Mouse (Mus musculus) limb, embryonic 13.5 days (tissue): ENCODE results near the gene Xpr1. TPM values are rescaled to one million over a fixed set of nuclear protein-coding genes. Genes with fewer than 3 reads are reported as not detected.

Experiments
- ATAC-seq: fragments of 200-750 bp; cut with Nextera tagmentation; 2 replicates; pipeline ENCODE4 v1.8.0; 2017; ENCODE audit warnings: low read depth, moderate number of reproducible peaks, moderate TSS enrichment; ENCODE audit not compliant: low FRiP score
- H3K27ac ChIP-seq: fragments of 300-500 bp; sonication (generic); 2 replicates; pipeline ENCODE4 v1.5.1; 2015; ENCODE audit warnings: inconsistent platforms, mild to moderate bottlenecking, moderate library complexity
- H3K27me3 ChIP-seq: fragments of 300-500 bp; sonication (generic); 2 replicates; pipeline ENCODE4 v1.6.1; 2015; ENCODE audit warnings: mild to moderate bottlenecking, inconsistent platforms
- H3K36me3 ChIP-seq: fragments of 300-500 bp; sonication (generic); 2 replicates; pipeline ENCODE4 v1.6.1; 2015; ENCODE audit warnings: inconsistent platforms, mild to moderate bottlenecking, moderate library complexity
- H3K4me1 ChIP-seq: fragments of 300-500 bp; sonication (generic); 2 replicates; pipeline ENCODE4 v1.6.1; 2015; ENCODE audit warnings: inconsistent platforms
- H3K4me2 ChIP-seq: fragments of 300-500 bp; sonication (generic); replicated peaks from 2 replicates; pipeline ENCODE4 v1.6.1; 2015; ENCODE audit warnings: inconsistent platforms, mild to moderate bottlenecking, moderate library complexity
- H3K4me3 ChIP-seq: fragments of 300-500 bp; sonication (generic); 2 replicates; pipeline ENCODE4 v1.5.1; 2015; ENCODE audit warnings: moderate library complexity, mild to moderate bottlenecking, inconsistent platforms
- H3K9ac ChIP-seq: fragments of 300-500 bp; sonication (generic); 2 replicates; pipeline ENCODE4 v1.6.1; 2015; ENCODE audit warnings: mild to moderate bottlenecking, inconsistent platforms
- H3K9me3 ChIP-seq: fragments of 300-500 bp; sonication (generic); 2 replicates; pipeline ENCODE4 v1.6.1; 2016; ENCODE audit warnings: inconsistent platforms
- WGBS: fragments of 180-500 bp; shearing (Covaris S2); methylation state at CpG from one replicate; pipeline ENCODE4 v1.1.7; 2015; 5-methylcytosine and 5-hydroxymethylcytosine counted together
- polyA plus RNA-seq: library from polyadenylated mRNA; unstranded; fragments of >200 nt; fragmentation: Nextera tagmentation; extraction: Ambion mirVana; gene quantifications from 2 replicates; pipeline ENCODE4 v1.2.1, GENCODE M21; 2015

The Xpr1 gene
- polyA plus RNA-seq, 1 experiment from 2014 or later = 8.8 TPM

- WGBS = 86% methylated on average over 2 of the region's 2 CpGs
- Histone ChIP-seq H3K4me3 (no peak overlapping the region), H3K36me3 (peaks cover 7% of the 10 kb centered on the region; the same call in 1 of the 2 replicates), H3K27ac (no peak overlapping the region), H3K9me3 (no peaks in the 10 kb centered on the region), H3K4me1 (peaks cover 4% of the 10 kb centered on the region; the same call in 1 of the 2 replicates), H3K4me2 (no peak overlapping the region), H3K27me3 (no peaks in the 10 kb centered on the region), H3K9ac (no peak overlapping the region)
- ATAC-seq = no peak
These were observed 113.8 kb downstream of the Xpr1 start for GRCm38 (mm10) chr1:155303402-155303801.

GRCm38 (mm10) chr1:155297615-155298014 is 119.6 kb downstream of the Xpr1 start:
- no peak overlapping the region for H3K4me3 ChIP-seq

GRCm38 (mm10) chr1:155297203-155297602 is 120.0 kb downstream of the Xpr1 start:
- no peak overlapping the region for H3K27ac ChIP-seq
- H3K4me2 ChIP-seq = no peak overlapping the region
- no peak overlapping the region for H3K4me3 ChIP-seq
- ATAC-seq = no peak
- no peaks in the 10 kb centered on the region for H3K4me1 ChIP-seq
- peaks cover 3% of the 10 kb centered on the region; the same call in 1 of the 2 replicates for H3K36me3 ChIP-seq
- H3K27me3 ChIP-seq = no peaks in the 10 kb centered on the region
- H3K9me3 ChIP-seq = no peaks in the 10 kb centered on the region
- WGBS = 92% methylated on average over 2 of the region's 2 CpGs
- H3K9ac ChIP-seq = no peak overlapping the region

More at GRCm38 (mm10) chr1:155297615-155298014, 119.6 kb downstream of the Xpr1 start:
- WGBS = 89% methylated on average over 5 of the region's 5 CpGs
- no peak overlapping the region for H3K27ac ChIP-seq
- H3K27me3 ChIP-seq = no peaks in the 10 kb centered on the region
- H3K4me1 ChIP-seq = no peaks in the 10 kb centered on the region
- H3K4me2 ChIP-seq = no peak overlapping the region
- peaks cover 3% of the 10 kb centered on the region; the same call in 1 of the 2 replicates for H3K36me3 ChIP-seq
- no peak overlapping the region for H3K9ac ChIP-seq
- ATAC-seq = no peak
- no peaks in the 10 kb centered on the region for H3K9me3 ChIP-seq

- Histone ChIP-seq H3K9ac (no peak overlapping the region), H3K36me3 (peaks cover 18% of the 10 kb centered on the region), H3K9me3 (no peaks in the 10 kb centered on the region), H3K4me2 (no peak overlapping the region), H3K4me3 (no peak overlapping the region), H3K27ac (no peak overlapping the region), H3K27me3 (no peaks in the 10 kb centered on the region), H3K4me1 (no peaks in the 10 kb centered on the region)
- 0 out of 2 replicates have a peak, but pooled peaks have one; percentile 48 for ATAC-seq
- 17% methylated on average over 3 of the region's 3 CpGs for WGBS
These were observed 123.8 kb downstream of the Xpr1 start for GRCm38 (mm10) chr1:155293446-155293845.

- WGBS = 86% methylated on average over 1 of the region's 1 CpGs
- Histone ChIP-seq H3K36me3 (peaks cover 38% of the 10 kb centered on the region), H3K27me3 (no peaks in the 10 kb centered on the region), H3K4me1 (no peaks in the 10 kb centered on the region), H3K4me2 (no peak overlapping the region), H3K27ac (no peak overlapping the region), H3K4me3 (no peak overlapping the region), H3K9me3 (no peaks in the 10 kb centered on the region), H3K9ac (no peak overlapping the region)
- no peak for ATAC-seq
These were observed 127.8 kb downstream of the Xpr1 start for GRCm38 (mm10) chr1:155289411-155289810.

- Histone ChIP-seq H3K27me3 (no peaks in the 10 kb centered on the region), H3K27ac (no peak overlapping the region), H3K9ac (no peak overlapping the region), H3K9me3 (no peaks in the 10 kb centered on the region), H3K36me3 (peaks cover 40% of the 10 kb centered on the region), H3K4me2 (no peak overlapping the region), H3K4me1 (no peaks in the 10 kb centered on the region), H3K4me3 (no peak overlapping the region)
- no peak for ATAC-seq
- WGBS = 69% methylated on average over 3 of the region's 3 CpGs
These were observed 129.2 kb downstream of the Xpr1 start for GRCm38 (mm10) chr1:155288033-155288432.

- Histone ChIP-seq H3K4me3 (no peak overlapping the region), H3K27me3 (no peaks in the 10 kb centered on the region), H3K4me1 (peaks cover 22% of the 10 kb centered on the region), H3K9ac (no peak overlapping the region), H3K4me2 (no peak overlapping the region), H3K27ac (no peak overlapping the region), H3K9me3 (no peaks in the 10 kb centered on the region), H3K36me3 (peaks cover 30% of the 10 kb centered on the region)
- 90% methylated on average over 7 of the region's 7 CpGs for WGBS
- no peak for ATAC-seq
These were observed 133.4 kb downstream of the Xpr1 start for GRCm38 (mm10) chr1:155283808-155284207.

- H3K27me3 ChIP-seq = no peaks in the 10 kb centered on the region
- H3K9me3 ChIP-seq = no peaks in the 10 kb centered on the region
- H3K9ac ChIP-seq = no peak overlapping the region
- no peak overlapping the region for H3K4me2 ChIP-seq
- no peak overlapping the region; the same call in 1 of the 2 replicates for H3K27ac ChIP-seq
- peaks cover 13% of the 10 kb centered on the region for H3K36me3 ChIP-seq
- H3K4me3 ChIP-seq = no peak overlapping the region
- ATAC-seq = peak; percentile 87
- peaks cover 22% of the 10 kb centered on the region for H3K4me1 ChIP-seq
- WGBS = 44% methylated on average over 18 of the region's 18 CpGs
These were observed 136.0 kb downstream of the Xpr1 start for GRCm38 (mm10) chr1:155281003-155281793.

GRCm38 (mm10) chr1:155280306-155280705 is 136.9 kb downstream of the Xpr1 start:
- Histone ChIP-seq H3K27ac (no peak overlapping the region), H3K27me3 (no peaks in the 10 kb centered on the region), H3K4me2 (no peak overlapping the region), H3K9me3 (no peaks in the 10 kb centered on the region), H3K4me1 (peaks cover 22% of the 10 kb centered on the region), H3K9ac (no peak overlapping the region), H3K36me3 (peaks cover 10% of the 10 kb centered on the region), H3K4me3 (no peak overlapping the region)
- 61% methylated on average over 10 of the region's 10 CpGs for WGBS
- ATAC-seq = no peak

- WGBS = 69% methylated on average over 13 of the region's 13 CpGs
- no peak overlapping the region for H3K9ac ChIP-seq
- no peak overlapping the region for H3K27ac ChIP-seq
- no peak overlapping the region for H3K4me2 ChIP-seq
- no peaks in the 10 kb centered on the region for H3K36me3 ChIP-seq
- peaks cover 35% of the 10 kb centered on the region for H3K4me1 ChIP-seq
- H3K9me3 ChIP-seq = no peaks in the 10 kb centered on the region
- no peaks in the 10 kb centered on the region for H3K27me3 ChIP-seq
- ATAC-seq = no peak
- no peak overlapping the region for H3K4me3 ChIP-seq
These were observed 140.7 kb downstream of the Xpr1 start for GRCm38 (mm10) chr1:155276381-155277033.

GRCm38 (mm10) chr1:155275793-155276192 is 141.4 kb downstream of the Xpr1 start:
- ATAC-seq = no peak

GRCm38 (mm10) chr1:155274976-155275375 is 142.2 kb downstream of the Xpr1 start:
- H3K9me3 ChIP-seq = no peaks in the 10 kb centered on the region
- H3K27ac ChIP-seq = no peak overlapping the region
- H3K9ac ChIP-seq = no peak overlapping the region
- ATAC-seq = no peak
- no peaks in the 10 kb centered on the region for H3K27me3 ChIP-seq
- H3K4me1 ChIP-seq = peaks cover 20% of the 10 kb centered on the region
- WGBS = 78% methylated on average over 3 of the region's 3 CpGs
- no peak overlapping the region for H3K4me2 ChIP-seq
- H3K36me3 ChIP-seq = no peaks in the 10 kb centered on the region
- no peak overlapping the region for H3K4me3 ChIP-seq

More at GRCm38 (mm10) chr1:155275793-155276192, 141.4 kb downstream of the Xpr1 start:
- H3K4me3 ChIP-seq = no peak overlapping the region
- H3K4me2 ChIP-seq = no peak overlapping the region
- H3K27ac ChIP-seq = no peak overlapping the region
- no peaks in the 10 kb centered on the region for H3K9me3 ChIP-seq
- H3K27me3 ChIP-seq = no peaks in the 10 kb centered on the region
- no peaks in the 10 kb centered on the region for H3K36me3 ChIP-seq
- H3K9ac ChIP-seq = no peak overlapping the region
- 84% methylated on average over 4 of the region's 4 CpGs for WGBS
- H3K4me1 ChIP-seq = peaks cover 28% of the 10 kb centered on the region
